Mouse (Mus musculus) heart, postnatal 0 days (tissue): ENCODE measurements around the gene Tmem198. TPM values are rescaled to one million over a fixed set of nuclear protein-coding genes. Genes with fewer than 3 reads are reported as not detected.

ENCODE experiments used
- ATAC-seq: fragments of 200-750 bp; cut with Nextera tagmentation; 2 replicates; pipeline ENCODE4 v1.8.0; 2017; ENCODE audit warnings: low read depth, moderate number of reproducible peaks, moderate library complexity; ENCODE audit not compliant: insufficient read depth
- DNase-seq: peaks from one replicate; pipeline ENCODE4 v3.0.0-alpha.2; 2016; ENCODE audit warnings: low spot score
- H3K27ac ChIP-seq: fragments of 300-500 bp; sonication (generic); 2 replicates; pipeline ENCODE4 v1.5.1; 2014; ENCODE audit warnings: low read depth, mild to moderate bottlenecking
- H3K27me3 ChIP-seq: fragments of 300-500 bp; sonication (generic); 2 replicates; pipeline ENCODE4 v1.6.1; 2014; ENCODE audit warnings: low read length, mixed read lengths; ENCODE audit not compliant: control insufficient read depth, insufficient read depth
- H3K36me3 ChIP-seq: fragments of 300-500 bp; sonication (generic); replicated peaks from 2 replicates; pipeline ENCODE4 v1.6.1; 2014; ENCODE audit warnings: low read length, mixed read lengths; ENCODE audit not compliant: control insufficient read depth, insufficient read depth
- H3K4me1 ChIP-seq: fragments of 300-500 bp; sonication (generic); 2 replicates; pipeline ENCODE4 v1.6.1; 2014; ENCODE audit warnings: antibody characterized with exemption; ENCODE audit not compliant: control insufficient read depth, insufficient read depth
- H3K4me2 ChIP-seq: fragments of 300-500 bp; sonication (generic); 2 replicates; pipeline ENCODE4 v1.6.1; 2014; ENCODE audit warnings: low read depth, mild to moderate bottlenecking, low read length, moderate library complexity
- H3K4me3 ChIP-seq: fragments of 300-500 bp; sonication (generic); 2 replicates; pipeline ENCODE4 v1.5.1; 2014; ENCODE audit warnings: low read depth, low read length
- H3K9ac ChIP-seq: fragments of 300-500 bp; sonication (generic); replicated peaks from 2 replicates; pipeline ENCODE4 v1.6.1; 2014; ENCODE audit warnings: low read depth, low read length, mixed read lengths
- H3K9me3 ChIP-seq: fragments of 300-500 bp; sonication (generic); replicated peaks from 2 replicates; pipeline ENCODE4 v1.6.1; 2016; ENCODE audit warnings: low read length; ENCODE audit not compliant: control insufficient read depth
- CTCF ChIP-seq: IDR thresholded peaks from 2 replicates; pipeline ENCODE4 v1.5.1; 2016; ENCODE audit warnings: antibody characterized with exemption, control low read depth, low read depth
- EP300 ChIP-seq: IDR thresholded peaks from 2 replicates; pipeline ENCODE4 v1.6.1; 2016; ENCODE audit warnings: antibody characterized with exemption, low read depth
- WGBS: fragments of 180-500 bp; shearing (Covaris S2); extraction: QIAGEN DNeasy Blood & Tissue Kit; methylation state at CpG from one replicate; pipeline ENCODE4 v1.1.7; 2014; 5-methylcytosine and 5-hydroxymethylcytosine counted together
- polyA plus RNA-seq: library from polyadenylated mRNA; unstranded; fragments of >200 nt; fragmentation: Nextera tagmentation; extraction: Ambion mirVana; gene quantifications from 2 replicates; pipeline ENCODE4 v1.2.1, GENCODE M21; 2015
- total RNA-seq: library from RNA; depleted of rRNA; stranded (reverse); fragments of >200 nt; gene quantifications from 2 replicates; pipeline ENCODE4 v1.2.3, GENCODE M21; 2014; ENCODE audit warnings: low replicate concordance

The Tmem198 gene
- total and polyA plus RNA-seq, 2 experiments from 2014 or later, result 0.61 TPM; not detected in 1

GRCm38 (mm10) chr1:75503651-75503980, 24.3 kb downstream of the Tmem198 start:
- Histone ChIP-seq H3K4me1 (peaks cover 32% of the 10 kb centered on the region), H3K4me2 (peak overlapping the region; percentile 90), H3K9me3 (no peaks in the 10 kb centered on the region), H3K9ac (no peak overlapping the region; the same call in 1 of the 2 replicates), H3K27ac (peak overlapping the region; percentile 98; the same call in 1 of the 2 replicates), H3K4me3 (peak overlapping the region; percentile 82), H3K27me3 (no peaks in the 10 kb centered on the region), H3K36me3 (peaks cover 46% of the 10 kb centered on the region)
- 54% methylated on average over 23 of the region's 23 CpGs for WGBS
- ATAC-seq (no peak), DNase-seq (no peak)
- TF ChIP-seq EP300 (no peak), CTCF (no peak)

GRCm38 (mm10) chr1:75504256-75505045, 25.1 kb downstream of the Tmem198 start:
- peak overlapping the region; percentile 98 for H3K27ac ChIP-seq
- WGBS, result 29% methylated on average over 9 of the region's 9 CpGs
- H3K4me2 ChIP-seq, result peak overlapping the region; percentile 90

GRCm38 (mm10) chr1:75505159-75505955, 26.0 kb downstream of the Tmem198 start:
- no peaks in the 10 kb centered on the region for H3K27me3 ChIP-seq
- peak; percentile 56 for DNase-seq
- peak overlapping the region; percentile 90 for H3K4me2 ChIP-seq
- H3K36me3 ChIP-seq, result peaks cover 29% of the 10 kb centered on the region
- peaks cover 45% of the 10 kb centered on the region for H3K4me1 ChIP-seq
- peak overlapping the region; percentile 98 for H3K27ac ChIP-seq
- TF ChIP-seq CTCF (no peak; the same call in 1 of the 2 replicates), EP300 (no peak)
- peak overlapping the region; percentile 97 for H3K9ac ChIP-seq
- peak; percentile 49 for ATAC-seq
- no peaks in the 10 kb centered on the region for H3K9me3 ChIP-seq
- WGBS, result under 1% methylated on average over 81 of the region's 84 CpGs
- H3K4me3 ChIP-seq, result peak overlapping the region; percentile 82

More at GRCm38 (mm10) chr1:75504256-75505045, 25.1 kb downstream of the Tmem198 start:
- H3K9me3 ChIP-seq, result no peaks in the 10 kb centered on the region
- H3K27me3 ChIP-seq, result no peaks in the 10 kb centered on the region
- no peak for ATAC-seq
- TF ChIP-seq CTCF, result no peak
- no peak for TF ChIP-seq EP300
- peak overlapping the region; percentile 97 for H3K9ac ChIP-seq
- peak overlapping the region; percentile 82 for H3K4me3 ChIP-seq
- DNase-seq, result no peak
- H3K36me3 ChIP-seq, result peaks cover 38% of the 10 kb centered on the region
- peaks cover 36% of the 10 kb centered on the region for H3K4me1 ChIP-seq

- Histone ChIP-seq H3K36me3 (peaks cover 21% of the 10 kb centered on the region), H3K4me3 (peak within 1 kb of the TSS; percentile 82), H3K9me3 (no peaks in the 10 kb centered on the region), H3K4me2 (peak within 1 kb of the TSS; percentile 90), H3K27me3 (no peaks in the 10 kb centered on the region), H3K4me1 (peaks cover 53% of the 10 kb centered on the region), H3K27ac (peak within 1 kb of the TSS; percentile 98), H3K9ac (peak within 1 kb of the TSS; percentile 97)
- DNase-seq (peak; percentile 93), ATAC-seq (peak; percentile 87)
- under 1% methylated on average over 65 of the region's 65 CpGs for WGBS
- TF ChIP-seq CTCF, result no peak
- TF ChIP-seq EP300, result peak; percentile 79
Observed at GRCm38 (mm10) chr1:75505956-75506831, 26.9 kb downstream of the Tmem198 start, which contains the start of gene Obsl1. Gene Obsl1, minus strand, starts transcription at chr1:75506452.

GRCm38 (mm10) chr1:75507006-75507405, 27.7 kb downstream of the Tmem198 start, which contains the start of gene Inha:
Gene Inha, plus strand, starts transcription at chr1:75507077.
- H3K4me2 ChIP-seq, result peak within 1 kb of the TSS; percentile 90
- ATAC-seq, result no peak
- DNase-seq, result no peak
- H3K36me3 ChIP-seq, result peaks cover 13% of the 10 kb centered on the region
- H3K27ac ChIP-seq, result peak within 1 kb of the TSS; percentile 98
- no peaks in the 10 kb centered on the region for H3K9me3 ChIP-seq
- no peaks in the 10 kb centered on the region for H3K27me3 ChIP-seq
- H3K9ac ChIP-seq, result peak within 1 kb of the TSS; percentile 97
- H3K4me1 ChIP-seq, result peaks cover 61% of the 10 kb centered on the region
- 17% methylated on average over 10 of the region's 10 CpGs for WGBS
- H3K4me3 ChIP-seq, result peak within 1 kb of the TSS; percentile 82
- no peak for TF ChIP-seq EP300
- TF ChIP-seq CTCF, result no peak
